Mouse (Mus musculus): Measurements from ENCODE around the gene Sparc. TPM values are rescaled to one million over a fixed set of nuclear protein-coding genes. Genes with fewer than 3 reads are reported as not detected.

Gene Sparc
- polyA plus RNA-seq, 1 experiment from 2014 or later: 272 TPM

GRCm38 (mm10) chr11:55459850-55460558 lies 37.0 kb upstream of the Sparc start:
- H3K9ac ChIP-seq (replicated peaks): peak overlapping the region; percentile 73
- peaks cover 32% of the 10 kb centered on the region for H3K4me1 ChIP-seq (ENCODE audit: insufficient read depth)
- TF ChIP-seq CTCF (IDR thresholded peaks at IDR 0.05; ENCODE audit: low read depth): no peak
- TF ChIP-seq EP300 (IDR thresholded peaks at IDR 0.05; ENCODE audit: low read depth): no peak
- whole genome bisulfite sequencing (ENCODE audit: insufficient replicate concordance): 34% methylated on average over 3 of the region's 3 CpGs
- ATAC-seq (no peak), DNase-seq (no peak)
- H3K27ac ChIP-seq (ENCODE audit: low read depth): peak overlapping the region; percentile 91
- no peaks in the 10 kb centered on the region for H3K9me3 ChIP-seq (ENCODE audit: low read length)
- peak overlapping the region; percentile 69 for H3K4me3 ChIP-seq (ENCODE audit: low read depth, low read length)
- peak overlapping the region; percentile 85 for H3K4me2 ChIP-seq (ENCODE audit: low read depth, low read length)
- H3K36me3 ChIP-seq (replicated peaks; ENCODE audit: insufficient read depth, low read length): no peaks in the 10 kb centered on the region
- H3K27me3 ChIP-seq (ENCODE audit: insufficient read depth, low read length): no peaks in the 10 kb centered on the region

DNA sequence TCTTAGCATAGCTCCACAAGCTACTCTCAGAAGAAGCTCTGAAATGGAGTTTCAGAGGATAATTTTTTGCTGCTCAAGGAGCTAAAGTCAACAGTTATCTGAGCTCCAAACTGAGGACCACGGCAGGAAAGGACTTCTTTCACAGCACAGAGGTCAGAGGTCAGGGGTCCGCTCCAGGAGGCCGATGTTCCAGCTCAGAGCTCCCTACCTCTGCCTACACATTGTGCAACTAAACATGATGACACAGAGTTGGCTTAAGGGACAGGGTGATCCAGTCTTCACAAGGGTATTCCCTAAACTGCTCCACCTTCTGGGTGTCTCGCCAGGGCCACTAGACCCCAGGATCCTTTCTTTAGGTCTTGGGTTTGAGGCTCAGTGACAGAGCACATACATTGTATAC lies 35.5 kb upstream of the Sparc start:
- Histone ChIP-seq H3K9me3 (ENCODE audit: low read length) (no peaks in the 10 kb centered on the region), H3K9ac (replicated peaks) (no peak overlapping the region), H3K36me3 (replicated peaks; ENCODE audit: insufficient read depth, low read length) (no peaks in the 10 kb centered on the region), H3K27me3 (ENCODE audit: insufficient read depth, low read length) (no peaks in the 10 kb centered on the region), H3K4me2 (ENCODE audit: low read depth, low read length) (no peak overlapping the region), H3K27ac (ENCODE audit: low read depth) (peak overlapping the region; percentile 62), H3K4me1 (ENCODE audit: insufficient read depth) (peaks cover 32% of the 10 kb centered on the region), H3K4me3 (ENCODE audit: low read depth, low read length) (no peak overlapping the region)
- TF ChIP-seq EP300 (IDR thresholded peaks at IDR 0.05; ENCODE audit: low read depth): no peak
- TF ChIP-seq CTCF (IDR thresholded peaks at IDR 0.05; ENCODE audit: low read depth): no peak
- peak; percentile 18 for ATAC-seq
- peak; percentile 66 for DNase-seq
- 45% methylated on average over 4 of the region's 4 CpGs for WGBS (ENCODE audit: insufficient replicate concordance)

- Histone ChIP-seq H3K27me3 (ENCODE audit: insufficient read depth, low read length) (no peaks in the 10 kb centered on the region), H3K9ac (replicated peaks) (no peak overlapping the region), H3K4me3 (ENCODE audit: low read depth, low read length) (no peak overlapping the region), H3K4me2 (ENCODE audit: low read depth, low read length) (no peak overlapping the region), H3K27ac (ENCODE audit: low read depth) (no peak overlapping the region), H3K9me3 (ENCODE audit: low read length) (no peaks in the 10 kb centered on the region), H3K36me3 (replicated peaks; ENCODE audit: insufficient read depth, low read length) (peaks cover 10% of the 10 kb centered on the region), H3K4me1 (ENCODE audit: insufficient read depth) (peaks cover 24% of the 10 kb centered on the region)
- 36% methylated on average over 2 of the region's 2 CpGs for WGBS (ENCODE audit: insufficient replicate concordance)
- TF ChIP-seq EP300 (IDR thresholded peaks at IDR 0.05; ENCODE audit: low read depth) (no peak), CTCF (IDR thresholded peaks at IDR 0.05; ENCODE audit: low read depth) (no peak)
- DNase-seq (no peak), ATAC-seq (peak; percentile 76)
These were observed 32.2 kb upstream of the Sparc start for GRCm38 (mm10) chr11:55455166-55455565.

- H3K9me3 ChIP-seq (ENCODE audit: low read length): no peaks in the 10 kb centered on the region
- peaks cover 13% of the 10 kb centered on the region for H3K4me1 ChIP-seq (ENCODE audit: insufficient read depth)
- no peak overlapping the region for H3K9ac ChIP-seq (replicated peaks)
- no peak for TF ChIP-seq CTCF (IDR thresholded peaks at IDR 0.05; ENCODE audit: low read depth)
- TF ChIP-seq EP300 (IDR thresholded peaks at IDR 0.05; ENCODE audit: low read depth): no peak
- no peak overlapping the region for H3K4me2 ChIP-seq (ENCODE audit: low read depth, low read length)
- 77% methylated on average over 4 of the region's 4 CpGs for WGBS (ENCODE audit: insufficient replicate concordance)
- H3K36me3 ChIP-seq (replicated peaks; ENCODE audit: insufficient read depth, low read length): peaks cover 20% of the 10 kb centered on the region
- DNase-seq: no peak
- no peak overlapping the region for H3K27ac ChIP-seq (ENCODE audit: low read depth)
- no peak overlapping the region for H3K4me3 ChIP-seq (ENCODE audit: low read depth, low read length)
- H3K27me3 ChIP-seq (ENCODE audit: insufficient read depth, low read length): no peaks in the 10 kb centered on the region
- no peak for ATAC-seq
These were observed 30.7 kb upstream of the Sparc start for GRCm38 (mm10) chr11:55453640-55454039.

DNA sequence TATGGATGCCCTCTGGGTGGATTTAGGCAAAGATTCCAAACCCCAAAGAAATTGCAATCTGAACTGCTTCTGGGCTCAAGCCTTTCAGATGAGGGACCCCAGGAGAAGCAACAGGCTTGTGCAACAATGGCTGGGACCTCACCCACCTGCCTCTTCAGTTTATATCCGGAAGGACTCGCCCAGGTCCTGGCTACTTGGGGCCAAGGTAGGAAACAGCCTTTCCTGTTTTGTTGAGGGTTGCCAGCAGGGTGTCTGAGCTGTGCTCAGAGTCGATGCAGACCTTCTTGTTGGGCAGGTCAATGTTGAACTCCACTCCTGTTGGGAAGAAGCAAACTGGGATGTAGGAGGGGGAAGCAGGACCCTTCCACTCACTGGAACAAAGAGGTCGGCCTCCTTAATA lies 27.3 kb upstream of the Sparc start:
- H3K4me1 ChIP-seq (ENCODE audit: insufficient read depth): no peaks in the 10 kb centered on the region
- 63% methylated on average over 4 of the region's 4 CpGs for WGBS (ENCODE audit: insufficient replicate concordance)
- no peak for ATAC-seq

GRCm38 (mm10) chr11:55449531-55449930 lies 26.5 kb upstream of the Sparc start:
- WGBS (ENCODE audit: insufficient replicate concordance): 54% methylated on average over 7 of the region's 7 CpGs
- H3K4me2 ChIP-seq (ENCODE audit: low read depth, low read length): no peak overlapping the region

More for the DNA sequence above, 27.3 kb upstream of the Sparc start:
- Histone ChIP-seq H3K27ac (ENCODE audit: low read depth) (no peak overlapping the region), H3K4me3 (ENCODE audit: low read depth, low read length) (no peak overlapping the region), H3K4me2 (ENCODE audit: low read depth, low read length) (no peak overlapping the region), H3K36me3 (replicated peaks; ENCODE audit: insufficient read depth, low read length) (peaks cover 29% of the 10 kb centered on the region), H3K9ac (replicated peaks) (no peak overlapping the region), H3K27me3 (ENCODE audit: insufficient read depth, low read length) (no peaks in the 10 kb centered on the region), H3K9me3 (ENCODE audit: low read length) (no peaks in the 10 kb centered on the region)
- TF ChIP-seq EP300 (IDR thresholded peaks at IDR 0.05; ENCODE audit: low read depth): no peak
- TF ChIP-seq CTCF (IDR thresholded peaks at IDR 0.05; ENCODE audit: low read depth): no peak
- no peak for DNase-seq

More at GRCm38 (mm10) chr11:55449531-55449930, 26.5 kb upstream of the Sparc start:
- no peak overlapping the region for H3K9ac ChIP-seq (replicated peaks)
- no peaks in the 10 kb centered on the region for H3K4me1 ChIP-seq (ENCODE audit: insufficient read depth)
- TF ChIP-seq CTCF (IDR thresholded peaks at IDR 0.05; ENCODE audit: low read depth): no peak
- no peak for TF ChIP-seq EP300 (IDR thresholded peaks at IDR 0.05; ENCODE audit: low read depth)
- no peak overlapping the region for H3K4me3 ChIP-seq (ENCODE audit: low read depth, low read length)
- H3K27me3 ChIP-seq (ENCODE audit: insufficient read depth, low read length): no peaks in the 10 kb centered on the region
- H3K27ac ChIP-seq (ENCODE audit: low read depth): 0 out of 2 replicates have a peak overlapping the region, but pooled peaks have one; percentile 12
- no peak for ATAC-seq
- no peak for DNase-seq
- peaks cover 34% of the 10 kb centered on the region for H3K36me3 ChIP-seq (replicated peaks; ENCODE audit: insufficient read depth, low read length)
- H3K9me3 ChIP-seq (ENCODE audit: low read length): no peaks in the 10 kb centered on the region

Data from liver, postnatal 0 days (tissue).